Mouse (Mus musculus): ENCODE data around the gene Lsg1. TPM values are rescaled to one million over a fixed set of nuclear protein-coding genes. Genes with fewer than 3 reads are reported as not detected.

The Lsg1 gene
- polyA plus RNA-seq (2015; fragmentation: Nextera tagmentation; extraction: Ambion mirVana), result 56.2 and 59.4 TPM in 2 replicates

DNA sequence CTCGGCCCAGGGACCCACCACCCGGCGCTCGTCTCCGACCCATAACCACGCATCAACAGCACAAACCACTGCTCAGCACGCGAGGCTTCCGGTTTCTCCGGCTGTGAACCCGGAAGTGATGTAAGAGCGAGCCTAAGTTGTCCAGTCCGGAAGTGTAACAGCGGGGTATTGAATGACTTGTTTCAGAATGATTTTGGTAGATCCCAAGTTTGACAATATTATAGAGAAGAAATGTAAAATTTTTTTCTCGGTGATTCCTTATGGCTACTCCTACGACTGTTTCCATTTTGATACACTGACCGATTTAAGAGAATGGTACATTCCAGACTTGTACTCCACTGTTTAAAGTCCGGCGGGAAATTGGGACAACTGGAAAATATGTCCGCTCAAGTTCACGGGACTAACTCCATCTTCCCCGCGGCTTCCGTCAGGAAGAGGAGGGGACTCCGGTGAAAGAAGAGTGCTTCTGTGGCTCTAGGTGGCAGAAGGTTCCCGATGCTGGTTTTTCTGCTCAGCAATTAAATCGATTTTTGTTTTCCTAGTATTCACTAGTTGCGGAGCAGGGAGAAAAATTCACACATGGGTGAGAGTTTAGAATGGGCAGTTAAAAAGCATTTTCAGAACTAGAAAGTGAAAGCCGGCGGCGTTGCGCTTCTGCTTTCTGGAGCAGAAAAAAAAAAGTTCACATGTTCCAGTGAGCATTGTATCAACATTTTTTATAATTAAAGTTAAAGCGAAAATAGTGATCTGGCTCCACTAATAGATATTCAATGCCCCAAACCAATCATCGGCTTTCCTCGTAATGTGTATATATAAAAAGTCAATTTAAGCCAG is at the start of gene Lsg1:
TSS of gene Lsg1 (minus strand) at position 99 of the 834 bp plus-strand sequence.
- H3K27me3 ChIP-seq, result peaks cover 7% of the 10 kb centered on the region
- H3K4me2 ChIP-seq (replicated peaks), result peak within 1 kb of the TSS; percentile 63
- H3K9me3 ChIP-seq, result no peaks in the 10 kb centered on the region
- peak within 1 kb of the TSS; percentile 76 for H3K4me3 ChIP-seq
- H3K36me3 ChIP-seq, result peaks cover 24% of the 10 kb centered on the region
- peak within 1 kb of the TSS; percentile 67 for H3K9ac ChIP-seq (replicated peaks)
- peaks cover 17% of the 10 kb centered on the region for H3K4me1 ChIP-seq
- 4% methylated on average over 35 of the region's 35 CpGs for WGBS
- H3K27ac ChIP-seq (replicated peaks), result peak within 1 kb of the TSS; percentile 76
- ATAC-seq (replicated peaks), result peak; percentile 95

- no peak for ATAC-seq (replicated peaks)
- Histone ChIP-seq H3K27me3 (no peaks in the 10 kb centered on the region), H3K4me2 (replicated peaks) (no peak overlapping the region), H3K4me1 (no peaks in the 10 kb centered on the region), H3K27ac (replicated peaks) (no peak overlapping the region), H3K4me3 (no peak overlapping the region), H3K9me3 (no peaks in the 10 kb centered on the region), H3K36me3 (no peaks in the 10 kb centered on the region), H3K9ac (replicated peaks) (no peak overlapping the region)
- WGBS, result 70% methylated on average over 8 of the region's 8 CpGs
Observed at GRCm38 (mm10) chr16:30633906-30634746, 46.7 kb upstream of the Lsg1 start.

DNA sequence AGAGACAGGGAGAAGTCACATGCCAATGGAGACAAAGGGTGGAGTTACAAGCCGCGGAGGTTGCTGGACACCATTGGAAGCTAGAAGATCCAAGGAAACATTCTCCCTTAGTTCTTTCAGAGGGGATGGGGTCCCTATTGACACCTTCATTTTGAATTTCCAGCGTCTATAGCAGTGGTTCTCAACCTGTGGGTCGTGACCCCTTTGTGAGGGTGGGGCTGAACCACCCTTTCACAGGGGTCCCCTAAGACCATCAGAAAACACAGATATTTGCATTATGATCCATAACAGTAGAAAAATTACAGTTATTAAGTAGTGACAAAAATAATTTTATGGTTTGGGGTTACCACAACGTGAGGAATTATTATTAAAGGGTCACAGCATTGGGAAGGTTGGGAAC is 42.1 kb upstream of the Lsg1 start:
- H3K4me3 ChIP-seq, result no peak overlapping the region
- no peak overlapping the region for H3K27ac ChIP-seq (replicated peaks)
- no peaks in the 10 kb centered on the region for H3K4me1 ChIP-seq
- no peaks in the 10 kb centered on the region for H3K36me3 ChIP-seq
- no peak for ATAC-seq (replicated peaks)
- WGBS, result 92% methylated on average over 5 of the region's 5 CpGs
- H3K4me2 ChIP-seq (replicated peaks), result no peak overlapping the region
- H3K9ac ChIP-seq (replicated peaks), result no peak overlapping the region
- H3K27me3 ChIP-seq, result no peaks in the 10 kb centered on the region
- no peaks in the 10 kb centered on the region for H3K9me3 ChIP-seq

DNA sequence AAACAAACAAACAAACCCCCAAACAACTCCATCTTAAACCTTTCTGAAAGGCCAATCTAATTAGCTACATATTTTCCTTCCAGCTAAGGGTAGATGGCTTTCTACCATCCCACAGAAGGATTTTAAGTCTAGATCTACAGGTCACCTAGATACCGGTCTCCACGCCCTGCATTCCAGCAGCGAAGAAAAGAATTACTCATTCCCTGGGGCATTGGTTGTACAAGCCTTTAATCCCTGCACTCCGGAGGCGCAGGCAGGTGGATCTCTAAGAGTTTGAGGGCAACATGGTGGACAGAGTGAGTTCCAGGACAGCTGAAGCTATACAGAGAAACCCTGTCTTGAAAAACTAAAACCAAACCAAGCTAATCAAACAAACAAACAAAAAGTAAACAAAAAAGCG is 41.0 kb upstream of the Lsg1 start:
- no peaks in the 10 kb centered on the region for H3K27me3 ChIP-seq
- ATAC-seq (replicated peaks), result no peak
- no peaks in the 10 kb centered on the region for H3K9me3 ChIP-seq
- 35% methylated on average over 6 of the region's 6 CpGs for WGBS
- H3K9ac ChIP-seq (replicated peaks), result no peak overlapping the region
- H3K27ac ChIP-seq (replicated peaks), result no peak overlapping the region
- H3K4me3 ChIP-seq, result no peak overlapping the region
- no peaks in the 10 kb centered on the region for H3K4me1 ChIP-seq
- H3K36me3 ChIP-seq, result no peaks in the 10 kb centered on the region
- H3K4me2 ChIP-seq (replicated peaks), result no peak overlapping the region

DNA sequence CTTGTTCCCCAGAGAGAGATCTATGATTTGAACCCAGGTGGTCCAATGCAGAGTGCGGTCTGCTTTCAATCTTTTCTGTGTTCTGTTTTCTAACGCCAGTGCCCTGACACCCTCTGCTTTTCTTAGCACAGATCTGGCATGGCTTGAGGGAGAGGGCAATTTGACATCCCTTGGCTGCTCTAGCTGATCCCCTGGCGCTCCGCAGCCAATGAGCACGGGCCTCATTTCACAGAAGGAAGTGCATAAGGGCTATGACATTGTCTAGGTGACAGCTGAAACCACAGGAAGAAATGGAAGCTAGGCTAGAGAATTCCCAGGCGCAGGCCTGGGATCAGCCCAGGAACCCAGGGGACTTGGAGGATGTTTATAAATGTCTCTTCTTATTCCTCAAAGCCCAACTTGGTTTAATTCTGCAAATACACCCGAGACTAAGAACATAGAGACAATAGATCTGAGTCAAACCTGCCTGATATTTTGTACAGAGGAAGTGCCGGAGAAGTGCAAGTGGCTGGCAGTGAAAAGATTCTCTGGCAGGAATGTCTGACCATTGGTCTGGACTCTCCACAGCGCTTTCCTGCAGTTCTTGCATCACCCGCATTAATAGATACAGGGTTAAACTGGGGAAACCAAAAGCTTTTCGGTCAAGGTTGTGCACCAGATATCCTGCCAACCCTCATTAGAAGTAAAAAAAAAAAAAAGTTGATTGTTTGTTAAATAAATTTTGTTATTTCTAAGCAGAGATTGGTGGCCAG is 40.4 kb upstream of the Lsg1 start:
- Histone ChIP-seq H3K27ac (replicated peaks) (no peak overlapping the region), H3K36me3 (no peaks in the 10 kb centered on the region), H3K4me2 (replicated peaks) (no peak overlapping the region), H3K27me3 (no peaks in the 10 kb centered on the region), H3K4me3 (no peak overlapping the region), H3K9ac (replicated peaks) (no peak overlapping the region), H3K9me3 (no peaks in the 10 kb centered on the region), H3K4me1 (no peaks in the 10 kb centered on the region)
- WGBS, result 72% methylated on average over 11 of the region's 11 CpGs
- no peak for ATAC-seq (replicated peaks)

DNA sequence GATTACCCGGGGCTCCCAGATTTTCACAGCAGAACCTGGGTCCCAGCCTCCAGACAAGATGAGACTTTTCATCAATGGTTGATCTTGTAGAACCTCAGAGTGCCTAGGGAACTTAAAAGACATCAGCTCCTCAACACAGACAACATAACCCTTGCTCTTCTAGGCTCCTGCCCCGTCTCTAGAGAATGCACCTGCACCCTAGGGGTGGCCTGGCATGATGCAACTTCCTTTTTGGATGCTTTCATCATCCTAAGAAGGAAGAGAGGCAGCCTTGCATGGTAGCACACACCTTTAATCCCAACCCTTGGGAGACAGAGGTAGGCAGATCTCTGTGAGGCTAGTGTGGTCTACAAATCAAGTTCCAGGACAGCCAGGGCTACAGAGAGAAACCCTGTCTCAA is 37.2 kb upstream of the Lsg1 start:
- H3K9ac ChIP-seq (replicated peaks), result no peak overlapping the region
- 69% methylated on average over 2 of the region's 2 CpGs for WGBS
- H3K4me1 ChIP-seq, result no peaks in the 10 kb centered on the region
- H3K4me2 ChIP-seq (replicated peaks), result no peak overlapping the region
- no peaks in the 10 kb centered on the region for H3K27me3 ChIP-seq
- no peaks in the 10 kb centered on the region for H3K36me3 ChIP-seq
- no peak overlapping the region for H3K27ac ChIP-seq (replicated peaks)
- no peaks in the 10 kb centered on the region for H3K9me3 ChIP-seq
- ATAC-seq (replicated peaks), result no peak
- no peak overlapping the region for H3K4me3 ChIP-seq

- 86% methylated on average over 7 of the region's 7 CpGs for WGBS
- Histone ChIP-seq H3K4me3 (no peak overlapping the region), H3K4me2 (replicated peaks) (no peak overlapping the region), H3K9ac (replicated peaks) (no peak overlapping the region), H3K9me3 (no peaks in the 10 kb centered on the region), H3K4me1 (no peaks in the 10 kb centered on the region), H3K27ac (replicated peaks) (no peak overlapping the region), H3K36me3 (no peaks in the 10 kb centered on the region), H3K27me3 (no peaks in the 10 kb centered on the region)
- no peak for ATAC-seq (replicated peaks)
Observed at GRCm38 (mm10) chr16:30623645-30624044, 36.3 kb upstream of the Lsg1 start.

DNA sequence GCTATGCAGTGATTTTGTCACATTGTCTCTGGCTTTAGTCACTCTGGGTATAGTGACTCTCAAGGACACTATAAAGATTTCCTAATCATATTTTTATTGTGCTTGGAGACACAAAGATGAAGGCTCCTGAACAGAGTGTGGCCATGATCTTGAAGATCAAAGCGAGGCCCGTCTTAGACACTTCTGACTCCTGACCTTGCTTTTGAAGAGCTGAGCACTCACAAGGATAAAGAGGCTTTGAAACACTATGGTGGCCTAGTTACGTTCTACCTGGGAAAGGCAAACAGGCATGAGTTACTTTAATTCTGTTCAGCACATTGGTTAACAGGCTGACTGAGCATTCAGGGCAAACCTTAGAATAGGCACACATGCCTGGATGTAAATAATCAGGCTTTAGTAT is 28.9 kb upstream of the Lsg1 start:
- no peak for ATAC-seq (replicated peaks)
- H3K27me3 ChIP-seq, result no peaks in the 10 kb centered on the region
- no peak overlapping the region for H3K4me2 ChIP-seq (replicated peaks)
- no peak overlapping the region for H3K9ac ChIP-seq (replicated peaks)
- no peaks in the 10 kb centered on the region for H3K9me3 ChIP-seq
- H3K4me1 ChIP-seq, result no peaks in the 10 kb centered on the region; the same call in 1 of the 2 replicates
- H3K27ac ChIP-seq (replicated peaks), result no peak overlapping the region
- H3K36me3 ChIP-seq, result no peaks in the 10 kb centered on the region
- H3K4me3 ChIP-seq, result no peak overlapping the region
- 69% methylated on average over 3 of the region's 3 CpGs for WGBS

GRCm38 (mm10) chr16:30614705-30615317 is 27.4 kb upstream of the Lsg1 start:
- no peak for ATAC-seq (replicated peaks)
- no peaks in the 10 kb centered on the region; the same call in 1 of the 2 replicates for H3K4me1 ChIP-seq
- H3K4me3 ChIP-seq, result no peak overlapping the region
- H3K9ac ChIP-seq (replicated peaks), result no peak overlapping the region
- 7% methylated on average over 6 of the region's 6 CpGs for WGBS
- no peaks in the 10 kb centered on the region for H3K36me3 ChIP-seq
- no peaks in the 10 kb centered on the region for H3K27me3 ChIP-seq
- H3K27ac ChIP-seq (replicated peaks), result no peak overlapping the region
- H3K9me3 ChIP-seq, result no peaks in the 10 kb centered on the region
- H3K4me2 ChIP-seq (replicated peaks), result no peak overlapping the region

DNA sequence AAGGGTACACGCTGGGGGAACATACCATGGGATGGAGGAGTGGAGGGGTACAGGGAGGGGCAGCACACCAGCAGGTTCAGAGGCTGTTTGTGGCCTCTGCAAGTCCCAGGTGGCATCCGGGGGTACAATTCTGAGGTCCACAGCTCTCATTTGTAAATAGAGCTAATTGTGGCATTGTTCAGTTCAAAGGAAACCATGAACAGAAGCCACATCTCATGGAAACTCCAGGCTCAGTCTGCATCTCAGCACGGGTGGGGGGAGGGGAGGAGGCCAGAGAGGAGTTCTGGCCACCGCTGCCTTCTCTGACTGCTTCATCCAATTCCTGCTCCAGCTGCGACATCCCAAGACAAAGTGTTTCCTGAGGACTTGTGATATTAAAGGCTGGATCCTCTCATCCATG is 26.7 kb upstream of the Lsg1 start:
- no peak for ATAC-seq (replicated peaks)
- Histone ChIP-seq H3K36me3 (no peaks in the 10 kb centered on the region), H3K27ac (replicated peaks) (no peak overlapping the region), H3K9me3 (no peaks in the 10 kb centered on the region), H3K4me3 (no peak overlapping the region), H3K27me3 (no peaks in the 10 kb centered on the region), H3K9ac (replicated peaks) (no peak overlapping the region), H3K4me2 (replicated peaks) (no peak overlapping the region), H3K4me1 (no peaks in the 10 kb centered on the region; the same call in 1 of the 2 replicates)
- WGBS, result 28% methylated on average over 5 of the region's 5 CpGs

GRCm38 (mm10) chr16:30613122-30613521 is 25.7 kb upstream of the Lsg1 start:
- H3K27me3 ChIP-seq, result no peaks in the 10 kb centered on the region
- no peaks in the 10 kb centered on the region for H3K9me3 ChIP-seq
- ATAC-seq (replicated peaks), result no peak
- H3K36me3 ChIP-seq, result no peaks in the 10 kb centered on the region
- 83% methylated on average over 7 of the region's 7 CpGs for WGBS
- H3K27ac ChIP-seq (replicated peaks), result no peak overlapping the region
- no peak overlapping the region for H3K4me3 ChIP-seq
- H3K4me2 ChIP-seq (replicated peaks), result no peak overlapping the region
- H3K4me1 ChIP-seq, result no peaks in the 10 kb centered on the region; the same call in 1 of the 2 replicates
- no peak overlapping the region for H3K9ac ChIP-seq (replicated peaks)

Measured in forebrain, embryonic 15.5 days (tissue).